ENCODE assay signal across 8 mouse cellular contexts in genomic region chr12:111878213-111878612, GRCm38 (mm10). TPM values are rescaled to one million over a fixed set of nuclear protein-coding genes. Genes with fewer than 3 reads are reported as not detected.
DNase-seq lines count a peak whose midpoint lies in the region; ATAC-seq and TF ChIP-seq lines count a peak whose summit lies in the region.

No protein-coding gene starts in this region.

- ATAC-seq in liver, embryonic 12.5 days: peak; percentile 67

- H3K79me2 ChIP-seq in C2C12 (ENCODE audit: control insufficient read depth, insufficient read depth): no peaks in the 10 kb centered on the region
- no peaks in the 10 kb centered on the region for H3K79me2 ChIP-seq in heart, adult 2 months (replicated peaks; ENCODE audit: control insufficient read depth, insufficient read depth, low read length)

- peaks cover 2% of the 10 kb centered on the region for H3K79me3 ChIP-seq in C2C12 (ENCODE audit: low read depth)

- no peak overlapping the region for H3K4me3 ChIP-seq in C2C12 (ENCODE audit: insufficient read depth, poor library complexity, severe bottlenecking)
- no peak overlapping the region for H3K4me3 ChIP-seq in embryonic facial prominence, embryonic 10.5 days
- H3K4me3 ChIP-seq in heart, adult 2 months: no peak overlapping the region
- no peak overlapping the region for H3K4me3 ChIP-seq in liver, embryonic 12.5 days

- H3ac ChIP-seq in C2C12 (ENCODE audit: control insufficient read depth, insufficient read length, low read depth): no peak overlapping the region

- TF ChIP-seq POLR2A in heart, adult 2 months (IDR thresholded peaks at IDR 0.05; ENCODE audit: insufficient read depth, low read depth, low read length): no peak

- TF ChIP-seq CTCF in C2C12 (IDR thresholded peaks at IDR 0.05; ENCODE audit: control insufficient read depth, insufficient read depth, insufficient read length): peak; percentile 16
- peak; percentile 88 for TF ChIP-seq CTCF in heart, adult 2 months (IDR thresholded peaks at IDR 0.05)

- DNase-seq in adrenal gland, postnatal 25 days: peak; percentile 89
- DNase-seq in embryonic facial prominence, embryonic 10.5 days (ENCODE audit: low spot score): peak; percentile 83
- DNase-seq in heart, adult 2 months: peak; percentile 72 to 86
- peak; percentile 82 for DNase-seq in kidney, adult 9 months
- DNase-seq in natural killer cell, adult 2 months (ENCODE audit: low spot score in 2 of 2): peak; percentile 61 to 80
- peak; percentile 48 for DNase-seq in telencephalon, adult 2 months (ENCODE audit: low read depth, low spot score)

- peak; percentile 94 for TF ChIP-seq EP300 in heart, adult 2 months (IDR thresholded peaks at IDR 0.05; ENCODE audit: insufficient read depth, low read depth, low read length)

- H3K36me3 ChIP-seq in C2C12 (ENCODE audit: control insufficient read depth, insufficient read depth): no peaks in the 10 kb centered on the region
- H3K36me3 ChIP-seq in embryonic facial prominence, embryonic 10.5 days (replicated peaks): no peaks in the 10 kb centered on the region
- peaks cover 7% of the 10 kb centered on the region for H3K36me3 ChIP-seq in heart, adult 2 months (ENCODE audit: control insufficient read depth, insufficient read depth, low read length)
- no peaks in the 10 kb centered on the region; the same call in 1 of the 2 replicates for H3K36me3 ChIP-seq in liver, embryonic 12.5 days

- H3K27ac ChIP-seq in embryonic facial prominence, embryonic 10.5 days (replicated peaks): no peak overlapping the region
- H3K27ac ChIP-seq in heart, adult 2 months: no peak overlapping the region
- no peak overlapping the region for H3K27ac ChIP-seq in liver, embryonic 12.5 days

- intact Hi-C loops in heart, adult 2 months (cut with DNase I): loop anchor here (1.0 to 2.0 kb wide), 3 partner anchors 33 to 123 kb away; no protein-coding TSS in a partner anchor

- WGBS in embryonic facial prominence, embryonic 10.5 days: 14% methylated on average over 3 of the region's 3 CpGs
- WGBS in heart, adult 2 months: 12% methylated on average over 3 of the region's 3 CpGs
- 6% methylated on average over 3 of the region's 3 CpGs for WGBS in liver, embryonic 12.5 days (ENCODE audit: insufficient replicate concordance)

- H3K27me3 ChIP-seq in C2C12 (ENCODE audit: control insufficient read depth, insufficient read depth, insufficient read length): no peaks in the 10 kb centered on the region
- no peaks in the 10 kb centered on the region for H3K27me3 ChIP-seq in embryonic facial prominence, embryonic 10.5 days (replicated peaks; ENCODE audit: low read depth, poor library complexity, severe bottlenecking)
- no peaks in the 10 kb centered on the region for H3K27me3 ChIP-seq in heart, adult 2 months (ENCODE audit: control insufficient read depth, insufficient read depth, low read length)
- no peaks in the 10 kb centered on the region for H3K27me3 ChIP-seq in liver, embryonic 12.5 days (replicated peaks)

- 0 out of 2 replicates have a peak, but pooled peaks cover 2% of the 10 kb centered on the region for H3K4me1 ChIP-seq in embryonic facial prominence, embryonic 10.5 days
- peaks cover 8% of the 10 kb centered on the region for H3K4me1 ChIP-seq in heart, adult 2 months (ENCODE audit: control insufficient read depth, insufficient read depth, low read length)
- peaks cover 22% of the 10 kb centered on the region for H3K4me1 ChIP-seq in liver, embryonic 12.5 days

- H3K9ac ChIP-seq in heart, adult 2 months (ENCODE audit: low read depth, low read length): no peak overlapping the region
- H3K9ac ChIP-seq in liver, embryonic 12.5 days: no peak overlapping the region

- no peaks in the 10 kb centered on the region for H3K9me3 ChIP-seq in embryonic facial prominence, embryonic 10.5 days
- no peaks in the 10 kb centered on the region for H3K9me3 ChIP-seq in liver, embryonic 12.5 days (replicated peaks)

- no peak overlapping the region for H3K4me2 ChIP-seq in liver, embryonic 12.5 days

TF ChIP-seq in C2C12, 6 proteins besides CTCF, POLR2A, EP300 and RAD21:
- TF ChIP-seq CEBPB (IDR thresholded peaks at IDR 0.05; ENCODE audit: low read depth) (no peak), USF1 (IDR thresholded peaks at IDR 0.05; ENCODE audit: low read depth) (no peak), MYOG (IDR thresholded peaks at IDR 0.05; ENCODE audit: control insufficient read depth, extremely low read depth, insufficient read length) (no peak), FOSL1 (IDR thresholded peaks at IDR 0.05; ENCODE audit: insufficient read depth, low read length, poor library complexity, severe bottlenecking) (no peak), MYOD1 (IDR thresholded peaks at IDR 0.05; ENCODE audit: control insufficient read depth, insufficient read length, low read depth) (no peak), MAX (IDR thresholded peaks at IDR 0.05) (no peak)
TF ChIP-seq in C2C12: peak in this region for 0.

RNA-seq across cellular contexts. Expression of gene Ppp1r13b, which starts 29.7 kb away (rescaled TPM):
- 4.8 TPM for polyA plus RNA-seq in C2C12 (2012; fragmentation: generic; extraction: Trizol)
- 16.3 and 18.1 TPM in 2 replicates for total RNA-seq in adrenal gland, postnatal 25 days (2021)
- 4.1 and 5.1 TPM in 2 replicates for polyA plus RNA-seq in embryonic facial prominence, embryonic 10.5 days (2016; fragmentation: Nextera tagmentation; extraction: Ambion mirVana)
- 10 to 100 TPM; 18.0 to 18.1 TPM for total RNA-seq in heart, adult 2 months (2021)
- polyA plus RNA-seq in heart, adult 2 months (2012; rRNA removed): 11.8 and 16.6 TPM in 2 replicates
- polyA plus RNA-seq in liver, embryonic 12.5 days (2016; fragmentation: Nextera tagmentation; extraction: Ambion mirVana): 7.3 and 8.1 TPM in 2 replicates
